Mouse (Mus musculus): ENCODE measurements around the gene Rbm8a2.

The Rbm8a2 gene

GRCm38 (mm10) chr1:175931391-175931790, 47.5 kb downstream of the Rbm8a2 start:
- no peak for DNase-seq (ENCODE audit: low spot score in 2 of 2)

Measured in spleen, postnatal 10 days (tissue).